Mouse (Mus musculus): ENCODE results near the gene Gm3238.
"Not testable (repeated sequence)": the region's sequence is repeated elsewhere in the genome, so short reads cannot be mapped to it uniquely, and the experiment has no call there.

Gene Gm3238

GRCm38 (mm10) chr10:77771225-77771624, at the start of gene Gm3238:
Gene Gm3238 (minus strand): TSS chr10:77771325.
- CTCF ChIA-PET = not testable (repeated sequence)

- CTCF ChIA-PET = no interaction called here
Measured at GRCm38 (mm10) chr10:77819203-77819602, 48.1 kb upstream of the Gm3238 start.

GRCm38 (mm10) chr10:77818523-77818922, 47.4 kb upstream of the Gm3238 start:
- CTCF ChIA-PET = no interaction called here

DNA sequence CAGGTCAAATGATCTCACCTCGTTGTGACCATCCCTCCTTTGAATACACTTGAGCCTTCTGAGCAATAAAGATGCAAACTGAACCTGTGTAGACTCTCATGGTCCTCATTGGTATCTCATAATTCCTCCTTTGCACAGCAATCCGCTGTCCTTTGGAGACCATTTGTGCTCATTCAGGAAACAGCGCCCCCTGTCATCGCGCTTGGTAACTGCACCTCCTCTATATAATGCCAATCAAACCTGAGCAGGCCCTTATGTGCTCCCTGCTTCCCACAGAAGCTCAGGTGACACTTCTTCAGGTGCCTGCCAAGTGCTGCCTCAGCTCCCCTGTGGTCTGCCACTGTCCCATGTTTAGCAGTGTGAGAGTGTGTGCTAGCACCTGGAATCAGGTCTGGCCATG, 44.4 kb upstream of the Gm3238 start:
- CTCF ChIA-PET = no interaction called here

GRCm38 (mm10) chr10:77814382-77814781, 43.3 kb upstream of the Gm3238 start, which contains the start of gene Gm2696:
Gene Gm2696 (plus strand): TSS chr10:77814682.
- CTCF ChIA-PET = no interaction called here

- CTCF ChIA-PET = no interaction called here
Measured at GRCm38 (mm10) chr10:77811743-77812142, 40.6 kb upstream of the Gm3238 start, which contains the start of gene Gm9507. Gene Gm9507 (minus strand): TSS chr10:77811843.

DNA sequence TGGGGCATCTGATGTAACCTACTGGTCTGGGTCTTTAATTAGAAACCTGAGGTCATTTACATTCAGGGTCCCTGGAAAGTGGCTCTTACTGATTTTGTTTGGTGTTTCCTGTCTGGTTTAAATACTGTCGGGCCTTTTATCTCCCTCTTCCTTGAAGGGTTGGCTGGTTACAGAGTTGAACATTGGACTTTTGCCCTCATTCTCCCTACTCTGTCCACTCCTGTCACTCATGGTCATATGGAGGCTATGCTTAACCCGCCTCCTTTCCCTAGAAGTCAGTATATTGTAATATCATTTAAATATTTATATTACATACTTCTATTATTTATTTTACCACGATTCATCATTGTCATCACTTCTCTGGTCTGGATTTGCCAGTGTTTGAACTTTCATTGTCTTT, 33.0 kb upstream of the Gm3238 start:
- CTCF ChIA-PET = no interaction called here

DNA sequence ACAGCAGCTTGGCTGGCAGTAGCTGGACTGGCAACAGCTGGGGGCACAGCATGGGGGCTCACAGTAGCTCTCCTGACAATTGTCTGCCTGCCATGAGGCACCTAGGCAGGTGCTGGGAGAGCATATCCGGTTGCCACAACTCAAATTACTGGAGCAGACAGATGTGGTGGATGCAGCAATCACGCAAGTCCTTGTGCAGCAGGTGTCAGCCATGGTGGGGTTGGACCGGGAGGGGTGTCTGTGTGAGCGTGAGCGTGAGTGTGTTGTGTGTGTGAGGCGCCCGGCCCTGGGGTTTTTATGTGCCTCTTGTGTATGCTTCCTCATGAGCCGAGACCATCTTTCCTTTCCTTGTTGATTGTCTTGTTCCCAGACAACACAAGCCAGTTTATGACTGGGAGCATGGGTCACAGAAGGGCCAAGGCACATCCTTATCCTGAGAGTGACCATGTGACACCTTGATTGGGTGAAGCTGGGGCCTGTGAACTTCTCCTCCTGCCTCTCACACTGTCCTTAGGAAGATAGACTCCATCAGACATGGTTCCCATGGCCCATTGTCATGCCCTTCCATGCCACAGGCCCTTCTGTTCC, 27.9 kb upstream of the Gm3238 start, which contains the start of gene Gm19668:
Gene Gm19668, minus strand, starts transcription at position 213 of the 588 bp plus-strand sequence.
- CTCF ChIA-PET = no interaction called here

DNA sequence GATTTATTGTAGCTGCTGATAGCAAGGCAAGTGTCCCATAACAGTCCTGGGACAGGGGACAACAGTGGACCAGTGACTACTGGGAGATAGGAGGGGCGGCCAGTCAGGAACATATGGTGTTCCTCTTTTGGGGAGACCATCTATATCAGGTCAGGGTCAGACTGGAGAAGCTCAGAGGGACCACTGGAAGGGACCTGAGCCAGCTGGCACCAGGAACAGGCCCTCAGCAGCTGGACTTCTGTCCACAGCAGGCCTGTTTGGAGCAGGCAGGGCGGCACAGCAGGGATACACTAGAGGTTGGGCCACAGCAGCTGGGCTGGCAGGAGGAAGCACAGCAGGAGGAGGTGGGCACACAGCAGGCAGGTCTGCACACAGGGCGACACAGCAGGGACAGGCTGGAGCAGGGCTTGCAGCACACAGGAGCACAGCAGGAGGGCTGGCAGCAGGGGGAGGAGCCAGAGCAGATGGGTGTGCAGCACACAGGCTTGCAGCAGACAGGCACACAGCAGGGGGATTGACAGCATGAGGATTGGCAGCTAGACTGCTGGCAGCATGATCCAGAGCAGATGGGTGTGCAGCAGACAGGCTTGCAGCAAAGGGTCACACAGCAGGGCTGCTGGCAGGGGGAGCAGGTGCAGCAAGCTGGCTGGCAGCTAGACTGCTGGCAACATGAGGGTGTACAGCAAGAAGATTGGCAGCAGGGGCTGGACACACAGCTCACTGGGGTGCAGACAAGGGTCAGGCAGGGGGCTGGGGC, 27.2 kb upstream of the Gm3238 start:
- CTCF ChIA-PET = not testable (repeated sequence)

GRCm38 (mm10) chr10:77797677-77798076, 26.6 kb upstream of the Gm3238 start:
- CTCF ChIA-PET = no interaction called here

GRCm38 (mm10) chr10:77794976-77795375, 23.9 kb upstream of the Gm3238 start, which contains the start of gene Gm9639:
Gene Gm9639 (minus strand): TSS chr10:77795076.
- CTCF ChIA-PET = no interaction called here

- CTCF ChIA-PET = no interaction called here
Measured at GRCm38 (mm10) chr10:77788621-77789020, 17.5 kb upstream of the Gm3238 start.

- CTCF ChIA-PET = not testable (repeated sequence)
Measured at GRCm38 (mm10) chr10:77787876-77788275, 16.8 kb upstream of the Gm3238 start, which contains the start of gene Gm7137. Gene Gm7137 (minus strand): TSS chr10:77788200.

- CTCF ChIA-PET = not testable (repeated sequence)
Measured at GRCm38 (mm10) chr10:77783396-77783795, 12.3 kb upstream of the Gm3238 start.

GRCm38 (mm10) chr10:77782442-77782841, 11.3 kb upstream of the Gm3238 start, which contains the start of gene Gm3250:
Gene Gm3250 (minus strand): TSS chr10:77782542.
- CTCF ChIA-PET = not testable (repeated sequence)

GRCm38 (mm10) chr10:77776844-77777243, 5.7 kb upstream of the Gm3238 start, which contains the start of gene Gm7138:
Gene Gm7138 (minus strand): TSS chr10:77776944.
- CTCF ChIA-PET = not testable (repeated sequence)

DNA sequence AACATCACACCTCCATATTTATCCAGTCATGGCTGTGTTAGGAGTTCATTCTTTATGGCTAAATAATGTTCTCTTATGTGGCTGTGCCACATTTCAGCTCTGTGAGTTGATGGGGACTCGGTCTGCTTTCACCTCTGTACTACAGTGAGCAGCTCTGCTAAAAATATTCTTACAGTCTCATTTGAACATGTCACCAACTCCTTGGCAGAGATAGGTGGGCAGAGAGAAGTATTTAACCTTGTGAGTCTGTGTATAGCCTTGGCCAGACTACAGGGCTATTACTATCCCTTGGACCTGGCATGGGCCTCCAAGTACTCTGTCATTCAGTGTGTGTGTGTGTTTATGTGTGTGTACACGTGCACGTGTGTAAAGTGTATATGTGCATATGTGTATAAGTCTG, 1.0 kb upstream of the Gm3238 start:
- CTCF ChIA-PET = not testable (repeated sequence)

DNA sequence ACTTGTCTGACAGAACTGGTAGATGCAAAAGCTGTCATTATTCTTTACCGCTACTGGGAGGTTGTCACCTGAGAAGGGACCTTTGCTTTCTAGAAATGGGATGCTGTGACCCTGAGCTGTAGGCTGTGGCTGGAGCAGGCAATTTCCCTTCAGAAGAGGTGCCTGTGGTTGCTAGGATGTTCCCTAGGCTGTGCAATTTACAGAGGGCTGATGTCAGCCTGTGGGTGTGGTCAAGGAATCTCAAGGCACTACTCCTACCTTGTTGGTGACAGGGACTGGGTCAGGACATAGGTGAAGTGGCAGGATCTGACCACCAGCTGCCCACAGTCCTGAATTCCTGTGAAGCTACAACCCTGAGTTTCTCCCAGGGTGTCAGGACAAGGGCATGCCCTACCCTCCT, 1.4 kb downstream of the Gm3238 start:
- CTCF ChIA-PET = no interaction called here

GRCm38 (mm10) chr10:77759582-77759981, 11.5 kb downstream of the Gm3238 start, which contains the start of gene Gm3233:
Gene Gm3233 (minus strand): TSS chr10:77759682.
- CTCF ChIA-PET = not testable (repeated sequence)

DNA sequence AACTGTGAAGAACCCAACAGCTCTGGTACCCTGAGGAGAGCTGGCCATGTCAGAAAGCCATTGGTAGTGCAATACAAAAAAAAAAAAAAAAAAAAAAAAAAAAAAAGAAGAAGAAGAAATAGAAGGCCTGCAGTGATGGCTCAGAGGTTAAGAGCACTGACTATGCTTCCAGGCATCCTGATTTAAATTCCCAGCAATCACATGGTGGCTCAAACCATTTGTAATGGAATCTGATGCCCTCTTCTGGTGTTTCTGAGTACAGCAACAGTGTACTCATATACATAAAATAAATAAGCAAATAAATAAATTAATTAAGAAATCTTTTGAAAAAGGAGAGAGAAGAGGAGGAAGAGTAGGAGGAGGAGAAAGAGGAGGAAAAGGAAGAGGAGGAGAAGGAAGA, 17.7 kb downstream of the Gm3238 start:
- CTCF ChIA-PET = no interaction called here

- CTCF ChIA-PET = not testable (repeated sequence)
Measured at GRCm38 (mm10) chr10:77752312-77752711, 18.8 kb downstream of the Gm3238 start.

GRCm38 (mm10) chr10:77751254-77751653, 19.9 kb downstream of the Gm3238 start, which contains the start of gene Gm9736:
Gene Gm9736 (minus strand): TSS chr10:77751354.
- CTCF ChIA-PET = not testable (repeated sequence)

GRCm38 (mm10) chr10:77750686-77751085, 20.4 kb downstream of the Gm3238 start:
- CTCF ChIA-PET = not testable (repeated sequence)
